1 mouse cellular context compared by ENCODE assay signal in the genomic region with DNA sequence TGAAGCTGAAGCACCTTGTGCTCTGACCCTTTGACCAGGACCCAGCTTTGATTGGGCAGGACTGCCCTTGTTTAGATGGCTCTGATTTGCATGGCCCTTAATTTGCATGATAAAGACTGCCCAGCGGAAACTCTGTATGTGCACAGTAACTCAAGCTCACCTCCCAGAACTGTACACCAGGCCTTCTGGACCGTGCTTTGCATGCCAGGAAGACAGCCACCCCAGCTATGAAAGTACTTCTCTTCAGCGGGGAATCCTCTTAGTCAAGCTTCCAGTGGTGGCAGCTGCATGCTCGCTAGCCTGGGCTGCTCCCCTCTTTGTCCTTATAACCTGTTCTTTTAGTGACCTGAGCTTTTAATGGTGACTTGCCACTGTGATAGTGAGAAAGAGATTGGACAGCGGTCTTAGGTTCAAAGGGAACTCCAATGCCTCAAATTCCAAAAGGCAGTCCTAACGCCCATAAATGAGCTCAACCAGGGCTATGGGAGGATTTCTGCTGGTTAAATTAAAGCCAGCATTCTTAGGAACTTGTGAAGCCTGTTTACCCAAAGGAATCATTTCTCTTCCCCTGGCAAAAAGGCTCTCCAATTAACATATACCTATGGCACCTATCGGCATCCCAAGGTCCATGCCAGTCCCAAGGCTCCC.
A peak's percentile ranks its signal among the peaks of the same experiment; 100 is the strongest.
TF ChIP-seq lines count a peak whose summit lies in the region.

No protein-coding gene starts in this region.

TF ChIP-seq in CH12.LX, 34 proteins besides CTCF, POLR2A, EP300 and RAD21 (continued from another document):
- TF ChIP-seq NELFE (IDR thresholded peaks at IDR 0.05; ENCODE audit: low read depth, low read length) (no peak), TCF12 (IDR thresholded peaks at IDR 0.05; ENCODE audit: low read depth, low read length) (peak; percentile 67; the same call in 1 of the 2 replicates), ETS1 (conservative IDR thresholded peaks at IDR 0.05; ENCODE audit: low read depth, low read length) (peak; percentile 74), UBTF (IDR thresholded peaks at IDR 0.05; ENCODE audit: low read depth, low read length) (no peak), USF1 (IDR thresholded peaks at IDR 0.05; ENCODE audit: low read depth, low read length) (no peak), POLR2AphosphoS2 (IDR thresholded peaks at IDR 0.05; ENCODE audit: low read depth, low read length) (no peak), MAX (IDR thresholded peaks at IDR 0.05; ENCODE audit: low read length) (peak; percentile 25; the same call in 1 of the 2 replicates), MYC (IDR thresholded peaks at IDR 0.05; ENCODE audit: low read depth, low read length) (0 out of 2 replicates have a peak, but pooled peaks have one; percentile 23), MEF2A (IDR thresholded peaks at IDR 0.05; ENCODE audit: borderline replicate concordance, low read depth, low read length) (peak; percentile 60), TBP (conservative IDR thresholded peaks at IDR 0.05; ENCODE audit: low read depth, low read length) (peak; percentile 74; the same call in 1 of the 2 replicates)
TF ChIP-seq in CH12.LX: peak in this region for 10.
